Mouse (Mus musculus) ES-E14 (cell line): Measurements from ENCODE around the gene Mboat2.

Source experiments
- CHD2 ChIP-seq: IDR thresholded peaks from 2 replicates; pipeline ENCODE4 v1.6.1; 2014; ENCODE audit warnings: mild to moderate bottlenecking, low read depth, low read length, inconsistent platforms
- MAFK ChIP-seq: IDR thresholded peaks from 2 replicates; pipeline ENCODE4 v1.6.1; 2014; ENCODE audit warnings: mild to moderate bottlenecking, low read depth, low read length, inconsistent platforms; ENCODE audit not compliant: insufficient read depth
- ZC3H11A ChIP-seq: IDR thresholded peaks from 2 replicates; pipeline ENCODE4 v1.6.1; 2012; ENCODE audit warnings: low read depth, mild to moderate bottlenecking, inconsistent platforms, low read length, borderline replicate concordance
- ZNF384 ChIP-seq: IDR thresholded peaks from 2 replicates; pipeline ENCODE4 v1.6.1; 2012; ENCODE audit warnings: low read depth, low read length, inconsistent platforms

DNA sequence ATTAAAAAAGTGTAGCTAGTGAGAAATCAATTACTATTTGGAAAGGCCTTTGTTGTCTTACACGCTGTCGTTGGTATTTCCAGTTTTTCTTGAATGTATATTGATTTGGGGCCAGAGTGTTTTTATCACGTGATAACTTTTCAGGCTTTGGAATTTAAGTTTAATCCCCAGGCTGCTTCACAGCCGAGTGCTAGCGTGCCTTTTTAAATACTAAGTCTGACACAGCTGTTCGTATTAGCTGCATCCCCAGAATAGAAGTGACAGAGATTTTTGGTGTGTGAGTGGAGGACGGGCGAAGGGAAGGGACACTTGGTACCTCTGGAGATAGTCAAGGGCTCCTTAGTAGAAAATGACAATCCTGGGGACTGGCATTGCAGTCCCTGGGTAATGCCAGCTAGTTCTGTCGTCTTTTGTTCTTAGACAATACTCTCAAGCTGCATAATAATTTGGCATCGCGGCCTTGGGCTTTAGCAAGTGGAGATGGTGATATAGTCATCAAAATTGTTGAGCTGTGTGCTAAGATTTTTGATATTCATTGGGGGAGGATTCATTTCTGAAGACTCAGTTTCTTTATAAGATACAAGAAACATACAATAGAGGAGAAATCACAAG is 11.7 kb downstream of the Mboat2 start:
- TF ChIP-seq MAFK (no peak), ZC3H11A (no peak), CHD2 (no peak), ZNF384 (no peak)
